ENCODE assay signal across 8 mouse cellular contexts in the genomic region with DNA sequence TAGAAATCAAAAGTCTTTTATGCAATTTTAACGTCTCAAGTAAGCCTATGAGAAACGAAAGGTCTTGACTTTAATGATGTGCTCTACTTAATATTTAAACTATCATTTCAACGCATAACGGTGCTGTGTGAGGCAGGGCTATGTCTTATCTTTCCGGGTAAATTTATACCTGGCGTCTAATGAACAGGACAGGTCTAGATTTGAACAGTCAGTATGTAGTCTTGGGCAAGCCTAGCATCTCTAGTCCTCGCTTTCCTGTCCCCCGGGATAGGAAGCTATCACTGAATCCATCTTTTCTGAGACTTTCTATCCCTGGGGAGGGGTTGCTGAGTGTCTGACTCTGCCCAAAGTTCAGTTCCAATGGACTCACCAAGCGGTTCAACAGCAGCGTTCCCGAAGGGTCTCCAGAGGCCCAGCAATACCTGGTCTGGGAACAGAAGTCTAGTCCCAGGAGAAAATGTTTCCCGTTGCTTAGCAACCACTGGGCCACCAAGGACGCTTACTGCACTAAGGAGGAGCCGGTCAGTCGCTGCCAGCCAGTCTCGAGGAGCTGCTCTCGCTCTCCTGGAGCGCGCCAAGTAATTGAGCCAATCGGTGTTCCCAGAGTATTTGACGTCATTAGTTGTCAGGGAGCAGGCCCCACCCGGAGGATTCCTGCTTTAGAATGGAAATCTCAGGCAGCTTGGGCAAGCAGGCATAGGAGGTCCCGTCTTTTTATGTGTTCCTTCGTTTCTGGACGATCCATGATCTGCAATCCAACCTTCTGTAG. TPM values are rescaled to one million over a fixed set of nuclear protein-coding genes. Genes with fewer than 3 reads are reported as not detected.
A peak's percentile ranks its signal among the peaks of the same experiment; 100 is the strongest.
DNase-seq lines count a peak whose midpoint lies in the region; ATAC-seq lines count a peak whose summit lies in the region.

A gene (minus strand): TSS at position 463 of the 769 bp plus-strand sequence.

- no peaks in the 10 kb centered on the region for H3K9me3 ChIP-seq in hindbrain, embryonic 15.5 days

- no peaks in the 10 kb centered on the region for H3K27me3 ChIP-seq in hindbrain, embryonic 15.5 days

- 31% methylated on average over 25 of the region's 25 CpGs for WGBS in hindbrain, embryonic 15.5 days

- peak within 1 kb of the TSS; percentile 72 for H3K27ac ChIP-seq in hindbrain, embryonic 15.5 days (replicated peaks)

- peaks cover 9% of the 10 kb centered on the region for H3K4me1 ChIP-seq in hindbrain, embryonic 15.5 days (replicated peaks)

- H3K36me3 ChIP-seq in hindbrain, embryonic 15.5 days, result no peaks in the 10 kb centered on the region

- peak within 1 kb of the TSS; percentile 77 for H3K4me2 ChIP-seq in hindbrain, embryonic 15.5 days

- peak within 1 kb of the TSS; percentile 42 for H3K4me3 ChIP-seq in hindbrain, embryonic 15.5 days

- peak; percentile 100 for ATAC-seq in hindbrain, embryonic 15.5 days (ENCODE audit: low FRiP score, low read depth)

- peak; percentile 97 for DNase-seq in R1 (ENCODE audit: low read depth, low spot score)
- peak; percentile 93 to 95 for DNase-seq in cerebellum, postnatal 14 days
- DNase-seq in frontal cortex, postnatal 36 days (ENCODE audit: low spot score in 2 of 2), result peak; percentile 84 to 93
- DNase-seq in layer of hippocampus, postnatal 36 days, result peak; percentile 84 to 85
- peak; percentile 95 for DNase-seq in lung, postnatal 25 days (ENCODE audit: low spot score)
- peak; percentile 45 for DNase-seq in retina, adult 2 months (ENCODE audit: low read depth, low spot score)
- peak; percentile 57 for DNase-seq in thymus, postnatal 25 days

- peak within 1 kb of the TSS; percentile 43 for H3K9ac ChIP-seq in hindbrain, embryonic 15.5 days

RNA-seq across cellular contexts. Expression of the gene that starts here (rescaled TPM):
- 0.32 and 0.34 TPM in 2 replicates for polyA plus RNA-seq in hindbrain, embryonic 15.5 days (2015; fragmentation: Nextera tagmentation; extraction: Ambion mirVana)
- total RNA-seq in layer of hippocampus, postnatal 36 days (2021), result under 1 TPM; 0.42 to 0.68 TPM

Comparison
In these comparisons a context has a peak if more than half of its experiments do, and no peak if none do; other contexts are left out.
1. Peak in every context shown above with its lines: DNase-seq, ATAC-seq, H3K4me3 ChIP-seq and H3K27ac ChIP-seq.
2. Peak in ATAC-seq, H3K4me3 ChIP-seq, H3K27ac ChIP-seq, H3K9ac ChIP-seq and H3K4me2 ChIP-seq in hindbrain, embryonic 15.5 days; RNA of the gene not detected or under 1 TPM.
3. Peak in DNase-seq in layer of hippocampus, postnatal 36 days; RNA of the gene not detected or under 1 TPM.
4. DNase-seq: peak in every context shown above with its lines; median percentile 97 in R1; 95 in lung, postnatal 25 days; 94 in cerebellum, postnatal 14 days; 88 in frontal cortex, postnatal 36 days; 84 in layer of hippocampus, postnatal 36 days; 57 in thymus, postnatal 25 days; 45 in retina, adult 2 months.